Mouse (Mus musculus) CD8-positive naive resting alpha-beta T cell, adult 2 months (primary cell): ENCODE results near the gene Apoe.

Source experiments
- DNase-seq, 2 experiments: peaks; one replicate each; pipeline ENCODE4 v3.0.0; 2022; ENCODE audit warnings: low read depth in 2 of 2, low spot score in 2 of 2

Apoe gene

GRCm38 (mm10) chr7:19716055-19716682 is 17.2 kb upstream of the Apoe start:
- DNase-seq: no peak

- DNase-seq: peak; percentile 98
These were observed 16.5 kb upstream of the Apoe start, which contains the start of gene Tomm40 for GRCm38 (mm10) chr7:19715239-19716054. Tomm40 (minus strand) TSS chr7:19715438.

GRCm38 (mm10) chr7:19714836-19715235 is 15.8 kb upstream of the Apoe start:
- no peak for DNase-seq

GRCm38 (mm10) chr7:19713598-19713997 is 14.6 kb upstream of the Apoe start:
- no peak for DNase-seq

GRCm38 (mm10) chr7:19713196-19713595 is 14.2 kb upstream of the Apoe start:
- DNase-seq: peak in 1 of 2 experiments; percentile 29

- no peak for DNase-seq
These were observed 13.4 kb upstream of the Apoe start for GRCm38 (mm10) chr7:19712414-19712813.

- no peak for DNase-seq
These were observed 11.7 kb upstream of the Apoe start for GRCm38 (mm10) chr7:19710650-19711049.

- DNase-seq: no peak
These were observed 6.3 kb upstream of the Apoe start for GRCm38 (mm10) chr7:19705271-19705670.

- DNase-seq: no peak
These were observed 5.5 kb upstream of the Apoe start for GRCm38 (mm10) chr7:19704475-19704874.

GRCm38 (mm10) chr7:19702859-19703555 is 4.0 kb upstream of the Apoe start:
- no peak for DNase-seq

- DNase-seq: no peak
These were observed 2.2 kb upstream of the Apoe start for GRCm38 (mm10) chr7:19701069-19701761.

GRCm38 (mm10) chr7:19700299-19701068 is 1.5 kb upstream of the Apoe start:
- DNase-seq: no peak

- DNase-seq: no peak
These were observed 800 bp upstream of the Apoe start for GRCm38 (mm10) chr7:19699827-19700148.

- no peak for DNase-seq
These were observed 760 bp downstream of the Apoe start for GRCm38 (mm10) chr7:19697949-19698906.

- no peak for DNase-seq
These were observed 2.6 kb downstream of the Apoe start for GRCm38 (mm10) chr7:19696336-19696873.

- DNase-seq: no peak
These were observed 3.1 kb downstream of the Apoe start for GRCm38 (mm10) chr7:19695881-19696280.

- no peak for DNase-seq
These were observed 3.8 kb downstream of the Apoe start for GRCm38 (mm10) chr7:19695213-19695594.

GRCm38 (mm10) chr7:19694336-19695212 is 4.4 kb downstream of the Apoe start:
- DNase-seq: no peak
